Mouse (Mus musculus): ENCODE data around the gene Senp8. TPM values are rescaled to one million over a fixed set of nuclear protein-coding genes. Genes with fewer than 3 reads are reported as not detected.

Senp8 gene
- total RNA-seq, 2 experiments from 2014 or later: 5.0 to 6.3 TPM

- DNase-seq (ENCODE audit: extremely low spot score in 1 of 2, low spot score in 2 of 2): peak; percentile 75 to 82
- intact Hi-C loops (cut with DNase I): loop anchor here (10.0 kb wide), 1 partner anchor 242 kb away; the partner anchor contains the start of gene Nr2e3
Observed at GRCm38 (mm10) chr9:59723096-59723657, 27.3 kb downstream of the Senp8 start.

- intact Hi-C loops (cut with DNase I): loop anchor here (10.0 kb wide), 1 partner anchor 244 kb away; the partner anchor contains the start of gene Nr2e3
- DNase-seq (ENCODE audit: extremely low spot score in 1 of 2, low spot score in 2 of 2): no peak
Observed at GRCm38 (mm10) chr9:59721144-59721543, 29.4 kb downstream of the Senp8 start.

- intact Hi-C loops (cut with DNase I): no loop called here
- DNase-seq (ENCODE audit: extremely low spot score in 1 of 2, low spot score in 2 of 2): no peak
Observed at GRCm38 (mm10) chr9:59718237-59718636, 32.3 kb downstream of the Senp8 start.

- intact Hi-C loops (cut with DNase I): no loop called here
- DNase-seq (ENCODE audit: extremely low spot score in 1 of 2, low spot score in 2 of 2): no peak
Observed at GRCm38 (mm10) chr9:59716275-59716898, 34.1 kb downstream of the Senp8 start.

- DNase-seq (ENCODE audit: extremely low spot score in 1 of 2, low spot score in 2 of 2): no peak
- intact Hi-C loops (cut with DNase I): no loop called here
Observed at GRCm38 (mm10) chr9:59709225-59709624, 41.3 kb downstream of the Senp8 start.

GRCm38 (mm10) chr9:59706850-59707825, 43.4 kb downstream of the Senp8 start:
- DNase-seq (ENCODE audit: extremely low spot score in 1 of 2, low spot score in 2 of 2): no peak
- intact Hi-C loops (cut with DNase I): no loop called here

GRCm38 (mm10) chr9:59703099-59703498, 47.4 kb downstream of the Senp8 start:
- intact Hi-C loops (cut with DNase I): no loop called here
- DNase-seq (ENCODE audit: extremely low spot score in 1 of 2, low spot score in 2 of 2): no peak

- intact Hi-C loops (cut with DNase I): no loop called here
- DNase-seq (ENCODE audit: extremely low spot score in 1 of 2, low spot score in 2 of 2): no peak
Observed at GRCm38 (mm10) chr9:59701094-59701493, 49.4 kb downstream of the Senp8 start.

- intact Hi-C loops (cut with DNase I): loop anchor here (5.0 kb wide), 1 partner anchor 56 kb away; the partner anchor contains the start of genes Myo9a and Senp8
Observed at GRCm38 (mm10) chr9:59696381-59696780, 54.1 kb downstream of the Senp8 start.

GRCm38 (mm10) chr9:59695451-59695813, 55.1 kb downstream of the Senp8 start:
- peak in 1 of 2 experiments; percentile 47 for DNase-seq (ENCODE audit: extremely low spot score in 1 of 2, low spot score in 2 of 2)
- intact Hi-C loops (cut with DNase I): loop anchor here (5.0 kb wide), 1 partner anchor 57 kb away; the partner anchor contains the start of genes Myo9a and Senp8

More at GRCm38 (mm10) chr9:59696381-59696780, 54.1 kb downstream of the Senp8 start:
- no peak for DNase-seq (ENCODE audit: extremely low spot score in 1 of 2, low spot score in 2 of 2)

- DNase-seq (ENCODE audit: extremely low spot score in 1 of 2, low spot score in 2 of 2): no peak
- intact Hi-C loops (cut with DNase I): loop anchor here (5.0 kb wide), 1 partner anchor 57 kb away; the partner anchor contains the start of genes Myo9a and Senp8
Observed at GRCm38 (mm10) chr9:59694571-59695450, 55.7 kb downstream of the Senp8 start.

- intact Hi-C loops (cut with DNase I): no loop called here
- DNase-seq (ENCODE audit: extremely low spot score in 1 of 2, low spot score in 2 of 2): peak; percentile 48 to 79
Observed at GRCm38 (mm10) chr9:59692145-59692544, 58.4 kb downstream of the Senp8 start.

- intact Hi-C loops (cut with DNase I): no loop called here
- peak; percentile 91 for DNase-seq (ENCODE audit: extremely low spot score in 1 of 2, low spot score in 2 of 2)
Observed at GRCm38 (mm10) chr9:59691635-59692094, 58.8 kb downstream of the Senp8 start.

- intact Hi-C loops (cut with DNase I): no loop called here
- DNase-seq (ENCODE audit: extremely low spot score in 1 of 2, low spot score in 2 of 2): no peak
Observed at GRCm38 (mm10) chr9:59687416-59688046, 63.0 kb downstream of the Senp8 start.

All from left cerebral cortex, postnatal 10 days (tissue).